Mouse (Mus musculus): Measurements from ENCODE around the gene Cyb5r3.

Cyb5r3 gene

DNA sequence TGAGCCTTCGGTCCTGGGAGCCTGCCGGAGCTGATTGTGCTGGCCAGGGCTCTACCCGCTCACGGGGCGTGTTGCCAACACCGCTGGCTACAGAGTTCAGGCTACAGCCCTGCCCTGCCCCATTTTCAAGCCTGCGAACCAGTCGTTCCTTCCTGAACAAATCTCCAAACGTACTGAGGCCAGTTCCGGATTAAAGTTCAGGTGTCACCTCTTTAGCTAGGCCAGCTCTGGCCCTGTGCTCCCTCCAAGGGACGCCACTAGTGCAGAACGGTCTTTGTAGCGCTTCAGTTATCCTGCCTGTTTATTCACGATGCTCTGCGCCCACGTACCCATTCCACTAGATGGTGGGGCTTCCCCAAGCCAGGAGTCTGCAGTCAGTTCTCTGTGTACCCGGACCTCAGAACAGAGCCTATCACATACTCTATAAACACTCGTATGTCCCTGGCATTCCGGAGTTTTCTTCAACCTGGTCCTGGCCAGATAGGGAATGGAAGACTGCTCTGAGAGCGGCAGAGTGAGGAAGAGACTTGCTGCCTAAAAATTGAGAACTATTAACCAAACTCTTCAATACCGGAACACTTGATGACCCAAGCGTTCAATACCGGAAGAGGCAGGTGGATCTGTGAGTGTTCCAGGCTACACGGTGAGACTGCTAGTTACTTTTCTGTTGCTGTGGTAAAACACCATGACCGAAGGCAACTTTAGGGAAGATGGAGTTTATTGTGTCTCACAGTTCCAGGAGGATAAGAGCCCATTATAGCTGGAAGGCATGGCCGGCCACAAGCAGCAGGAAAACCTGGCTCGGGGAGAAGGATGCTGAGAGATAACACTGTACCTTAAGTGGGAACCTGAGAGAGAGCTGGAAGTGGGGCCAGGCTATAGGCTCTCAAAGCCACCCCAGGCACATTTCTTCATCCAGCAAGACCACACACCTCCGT, at the start of gene Cyb5r3:
TSS of gene Cyb5r3 (minus strand) at position 101 of the 938 bp plus-strand sequence.
- no peak for DNase-seq

DNA sequence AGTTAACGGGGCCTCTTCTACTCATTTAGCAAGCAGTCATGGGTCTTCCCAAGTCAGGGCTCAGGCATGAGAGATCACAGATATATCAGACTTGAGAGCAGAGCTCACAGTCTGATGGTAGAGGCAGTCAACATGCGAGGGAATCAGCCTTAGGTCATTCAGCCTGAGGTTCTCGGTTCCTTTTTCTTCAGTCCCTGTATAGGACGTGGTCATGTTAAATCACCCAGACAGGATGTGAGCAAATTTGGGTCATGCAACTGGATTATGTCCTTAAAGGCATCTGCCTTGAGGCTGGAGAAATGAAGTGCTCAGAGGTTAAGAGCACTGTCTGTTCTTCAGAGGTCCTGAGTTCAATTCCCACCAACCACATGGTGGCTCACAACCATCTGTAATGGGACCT, 49.3 kb upstream of the Cyb5r3 start:
- no peak for DNase-seq

DNA sequence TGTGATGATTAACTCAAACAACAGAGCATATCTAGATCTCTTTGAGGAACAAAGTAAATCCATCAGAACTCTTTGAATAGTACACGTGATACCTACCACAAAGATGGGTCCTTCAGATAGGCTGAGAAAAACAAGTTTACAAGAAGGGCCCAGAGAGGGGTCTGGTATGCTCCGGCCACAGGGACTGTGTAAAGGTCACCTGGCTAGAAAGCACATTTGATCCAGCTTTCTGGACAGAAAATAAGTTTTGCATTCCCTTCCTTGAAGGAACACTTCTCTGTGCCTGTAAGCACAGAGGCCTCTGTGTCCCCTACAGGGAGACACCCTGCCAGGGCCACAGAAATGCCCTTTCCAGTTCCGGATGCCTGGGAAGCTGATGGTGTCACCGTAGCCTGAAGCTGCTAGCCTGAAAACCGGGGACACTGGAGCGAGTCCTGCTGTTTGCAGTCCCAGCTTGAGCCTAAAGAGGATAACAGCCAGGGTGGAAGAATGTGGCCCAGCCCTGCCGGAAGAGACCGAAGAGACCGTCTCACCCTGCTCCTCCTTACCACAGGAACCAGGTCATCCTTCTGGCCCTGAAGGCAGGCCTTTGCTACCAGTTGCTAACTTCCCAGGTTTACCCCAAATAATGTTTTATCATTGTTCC, 48.1 kb upstream of the Cyb5r3 start:
- DNase-seq, result no peak

DNA sequence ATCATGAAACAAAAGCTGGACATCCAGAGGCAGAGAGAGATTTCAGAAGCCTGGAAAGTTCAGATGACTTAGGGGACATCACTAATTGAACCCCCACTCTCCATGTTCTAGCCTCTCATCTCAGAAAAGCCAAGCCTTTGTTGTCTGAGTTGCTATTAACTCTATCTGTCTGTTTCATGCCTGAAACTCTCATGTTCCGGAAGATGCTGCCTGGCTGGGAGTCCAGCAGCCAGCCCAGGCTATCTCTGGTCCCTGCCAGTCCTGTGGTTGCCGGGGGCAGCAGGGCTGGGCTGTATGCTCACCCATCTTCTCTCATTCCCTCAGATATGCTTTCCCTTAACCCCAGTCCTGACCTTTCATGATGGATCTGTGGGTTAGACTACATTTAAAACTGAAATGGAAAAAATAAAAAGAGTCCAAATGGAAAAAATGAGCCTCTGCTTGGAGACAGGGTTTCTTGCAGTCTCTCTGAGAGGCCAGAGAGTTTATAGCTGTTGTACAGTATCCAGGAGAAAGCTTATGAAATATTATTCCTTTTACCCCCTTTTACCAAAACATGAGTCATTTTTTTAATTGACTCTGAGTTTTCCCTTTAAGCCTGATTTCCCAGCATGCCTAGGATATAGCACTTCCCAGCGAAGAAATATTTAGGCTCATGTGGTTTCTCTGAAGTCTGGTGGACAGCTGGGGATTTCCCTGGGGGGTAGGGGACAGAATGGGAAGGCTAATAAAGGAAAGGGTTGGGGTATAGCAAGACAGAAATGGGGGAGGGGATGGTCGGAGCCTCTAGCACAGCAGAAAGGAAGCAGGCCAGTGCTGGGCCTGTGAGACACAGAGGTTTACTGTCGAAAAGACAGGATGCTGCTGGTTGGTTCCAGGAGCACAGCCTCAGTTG, 43.2 kb upstream of the Cyb5r3 start:
- DNase-seq, result no peak

DNA sequence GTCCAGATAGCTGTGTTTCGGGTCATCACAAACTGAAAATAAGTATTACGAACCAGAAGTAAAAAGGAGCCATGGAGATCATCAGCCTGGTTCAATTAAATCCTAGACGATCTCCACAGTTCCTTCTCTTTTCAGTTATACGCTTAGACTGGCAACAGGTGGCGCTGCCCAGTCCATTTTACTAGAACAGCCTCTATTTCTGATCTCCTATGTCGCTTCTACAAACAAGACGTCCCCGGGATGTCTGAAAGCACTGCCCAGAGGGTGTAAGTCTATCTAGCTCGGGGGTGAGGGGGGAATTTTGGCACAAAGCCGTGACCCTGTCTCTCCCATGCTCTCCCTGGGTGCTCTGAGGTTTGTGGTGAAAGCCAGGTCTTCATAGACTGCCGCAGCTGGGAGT, 37.8 kb upstream of the Cyb5r3 start:
- DNase-seq, result peak; percentile 76

DNA sequence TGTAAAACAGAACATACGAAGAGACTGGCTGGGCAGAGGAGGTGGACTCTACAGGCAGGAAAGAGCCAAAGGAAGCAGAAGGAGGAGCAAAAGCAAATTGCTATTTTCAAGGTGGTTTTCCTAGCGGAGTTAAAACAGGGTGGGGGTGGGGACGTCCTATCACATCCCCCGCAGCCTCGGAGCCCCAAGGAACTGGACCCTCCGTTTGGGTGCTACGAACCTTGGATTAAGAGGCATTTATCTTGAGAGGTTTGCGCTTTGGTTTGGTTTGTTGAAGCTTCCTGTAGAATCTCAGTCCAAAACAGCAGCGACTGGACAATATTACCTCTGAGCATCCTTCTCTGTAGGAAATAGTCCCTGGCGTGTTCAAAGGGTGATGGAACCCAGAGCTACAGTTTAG, 37.3 kb upstream of the Cyb5r3 start:
- DNase-seq, result no peak

DNA sequence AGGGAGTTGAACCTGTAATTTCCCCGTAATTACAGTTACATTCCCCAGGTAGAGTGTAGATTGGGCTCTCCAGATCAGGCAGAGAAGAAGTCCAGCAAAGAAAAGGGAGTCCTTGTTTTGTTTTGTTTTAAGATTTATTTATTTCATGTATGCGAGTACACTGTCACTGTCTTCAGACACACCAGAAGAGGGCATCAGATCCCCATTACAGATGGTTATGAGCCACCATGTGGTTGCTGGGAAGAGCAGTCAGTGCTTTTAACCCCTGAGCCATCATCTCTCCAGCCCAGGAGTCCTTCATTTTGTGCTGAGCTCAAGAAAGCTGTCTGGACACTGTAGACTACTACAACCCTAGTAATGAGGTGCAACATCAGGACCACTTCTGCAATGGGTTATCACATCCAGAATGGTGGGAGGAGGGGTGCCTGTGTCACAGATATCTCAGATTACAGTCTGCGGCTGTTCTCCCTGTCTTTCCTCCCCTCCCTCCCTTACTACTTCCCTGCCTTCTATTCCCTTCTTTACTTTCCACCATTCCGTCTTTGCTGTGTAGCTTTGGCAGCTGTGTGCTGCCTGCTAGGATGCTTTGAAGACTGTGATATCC, 36.8 kb upstream of the Cyb5r3 start:
- DNase-seq, result no peak

DNA sequence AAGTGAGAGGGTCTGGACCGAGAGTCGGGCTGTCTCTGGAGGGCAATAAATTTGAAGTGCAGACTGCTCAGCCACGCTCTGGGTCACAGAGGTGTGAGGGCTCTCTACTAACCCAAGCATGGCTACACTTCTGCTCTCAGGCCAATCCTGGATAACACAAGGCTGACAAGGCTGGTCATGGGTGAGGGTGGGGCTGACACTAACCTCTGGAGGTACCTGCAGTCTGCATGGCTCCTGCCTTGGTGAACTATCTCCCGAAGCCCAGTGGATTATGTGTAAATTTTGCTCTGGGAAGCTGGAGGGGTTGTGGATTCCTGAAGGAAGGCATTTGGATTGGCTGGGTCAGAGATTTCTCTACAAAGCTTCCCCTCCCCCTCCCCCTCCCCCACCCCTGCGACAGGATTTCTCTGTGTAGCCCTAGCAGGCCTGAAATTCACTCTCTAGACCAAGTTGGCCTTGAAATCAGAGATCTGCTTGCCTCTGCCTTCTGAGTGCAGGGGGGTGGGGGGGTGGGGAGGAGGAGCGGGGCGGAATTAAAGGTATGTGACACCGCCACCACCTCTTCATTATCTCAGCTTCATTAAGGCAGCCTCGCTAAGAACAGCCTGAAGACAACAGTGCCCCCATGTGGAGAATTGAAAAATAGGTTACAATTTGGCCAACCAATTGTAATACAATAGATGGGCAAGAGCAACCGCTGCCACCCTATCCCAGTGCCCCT, 32.5 kb upstream of the Cyb5r3 start:
- peak; percentile 87 for DNase-seq

DNA sequence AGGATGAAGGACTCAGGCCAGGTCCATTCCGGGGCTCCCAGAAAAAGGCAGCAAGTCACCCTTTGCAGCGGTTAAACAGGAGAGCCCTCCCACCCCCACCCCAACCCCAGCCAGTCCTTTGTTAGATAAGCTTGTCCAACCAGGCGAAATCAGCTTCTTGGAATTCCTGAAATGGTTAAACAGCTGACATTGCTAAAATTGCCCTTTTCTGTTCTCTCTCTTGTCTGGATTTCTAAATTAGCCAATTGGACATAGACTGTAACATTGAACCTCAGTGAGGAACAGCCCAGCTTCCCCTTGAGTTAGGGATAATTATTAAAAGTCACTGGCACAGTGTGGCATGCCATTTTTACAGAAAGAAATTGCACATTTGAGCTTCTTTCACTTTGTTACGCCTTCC, 30.0 kb upstream of the Cyb5r3 start:
- DNase-seq, result peak; percentile 79

DNA sequence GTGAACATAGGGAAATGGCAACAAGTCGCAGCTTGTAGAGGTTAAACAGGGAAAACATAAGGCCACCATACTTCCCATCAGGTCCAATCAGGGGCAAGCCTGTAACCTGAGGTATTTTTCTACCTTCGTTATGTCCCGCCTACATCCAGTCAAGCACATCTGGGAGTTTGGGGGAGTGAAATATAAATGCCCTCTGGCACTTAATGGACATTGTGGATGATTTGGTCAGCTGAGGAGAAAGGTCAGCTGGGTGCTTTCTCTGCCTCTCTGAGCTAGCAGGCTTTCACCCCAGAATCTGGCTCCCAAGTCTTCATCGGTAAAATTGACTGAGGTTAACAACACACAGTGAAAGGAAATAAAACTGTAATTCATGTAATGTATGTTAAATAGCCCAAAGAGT, 21.0 kb upstream of the Cyb5r3 start:
- DNase-seq, result peak; percentile 52

DNA sequence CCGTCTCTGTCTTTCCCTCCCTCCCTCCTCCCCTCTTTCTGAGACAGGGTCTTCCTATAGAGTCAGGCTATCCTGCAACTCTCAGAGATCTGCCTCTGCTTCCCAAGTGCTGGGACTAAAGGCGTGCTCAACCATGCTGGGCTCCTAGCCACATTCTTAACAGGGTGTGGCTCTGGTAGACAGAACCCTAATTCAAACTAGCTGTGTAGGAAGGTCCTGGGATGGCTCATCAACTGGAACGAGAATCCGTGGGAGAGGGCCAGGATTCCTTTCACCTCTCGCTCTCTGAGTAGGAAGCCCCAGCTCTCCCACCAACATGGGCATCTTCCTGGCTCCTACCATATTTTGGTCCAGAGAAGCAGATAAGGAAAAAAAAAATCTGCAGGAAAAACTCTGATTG, 10.0 kb upstream of the Cyb5r3 start:
- DNase-seq, result no peak

DNA sequence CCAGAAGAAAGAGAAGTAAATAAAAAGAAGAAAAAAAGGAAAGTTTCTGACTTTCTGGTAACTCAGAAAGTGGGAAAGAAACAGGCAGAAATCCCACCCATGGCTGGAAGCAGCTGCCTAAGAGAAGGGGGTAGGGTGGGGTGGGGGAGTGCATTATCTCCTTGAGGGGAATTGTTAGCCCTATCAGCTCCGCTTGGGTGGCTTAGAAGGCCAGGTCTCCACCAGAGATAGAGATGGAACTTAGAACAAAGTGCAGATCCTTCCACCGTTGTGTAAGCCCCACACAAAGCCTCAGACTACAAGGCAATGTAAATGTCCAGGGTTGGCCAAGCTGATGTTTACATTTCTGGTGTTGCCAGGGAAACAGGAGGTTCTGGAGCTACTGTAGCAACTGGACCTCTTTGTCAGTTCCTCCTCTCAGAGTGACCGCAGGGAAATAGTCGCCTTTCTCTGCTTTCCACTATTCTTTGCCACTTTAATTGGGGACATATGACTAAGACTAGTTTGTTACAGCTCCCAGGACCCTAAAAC, 9.5 kb upstream of the Cyb5r3 start:
- no peak for DNase-seq

DNA sequence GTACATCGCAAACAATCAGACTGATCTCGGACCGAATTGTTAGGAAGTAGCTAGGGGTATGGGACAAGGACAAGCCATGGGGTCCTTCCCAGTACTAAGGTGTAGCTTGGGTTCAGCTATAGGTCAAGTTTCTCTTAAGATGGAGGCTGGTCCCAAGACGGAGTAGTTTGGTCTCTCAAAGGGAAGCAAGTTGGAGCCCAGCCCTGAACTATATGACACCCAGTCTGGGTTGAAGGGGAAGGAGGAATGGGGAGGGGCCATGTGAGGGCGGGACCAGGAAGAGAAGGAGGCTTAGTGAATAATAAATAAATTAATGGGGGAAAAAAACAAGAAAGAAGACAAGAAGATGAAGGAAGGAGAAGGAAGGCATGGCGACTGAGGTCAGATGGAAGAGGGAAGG, 7.6 kb upstream of the Cyb5r3 start:
- DNase-seq, result no peak

DNA sequence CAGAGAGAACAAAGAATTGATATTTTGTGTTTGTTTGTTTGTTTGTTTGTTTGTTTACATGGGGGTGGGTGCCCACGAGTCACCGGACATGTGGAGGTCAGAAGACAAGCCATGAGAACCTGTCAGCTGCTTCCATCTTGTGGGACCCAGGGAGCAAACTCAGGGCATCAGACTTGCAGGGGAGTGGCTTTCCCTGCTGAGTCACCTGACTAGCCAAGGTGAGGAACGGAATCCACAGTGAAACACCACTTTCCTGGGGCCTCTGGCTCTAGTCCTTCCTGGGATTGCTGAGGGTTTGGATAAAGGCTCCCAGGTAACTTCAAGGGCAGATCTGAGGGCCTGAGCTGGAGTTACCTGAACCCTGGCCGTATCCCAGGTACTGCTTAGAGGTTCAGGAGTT, 4.3 kb upstream of the Cyb5r3 start:
- DNase-seq, result no peak

DNA sequence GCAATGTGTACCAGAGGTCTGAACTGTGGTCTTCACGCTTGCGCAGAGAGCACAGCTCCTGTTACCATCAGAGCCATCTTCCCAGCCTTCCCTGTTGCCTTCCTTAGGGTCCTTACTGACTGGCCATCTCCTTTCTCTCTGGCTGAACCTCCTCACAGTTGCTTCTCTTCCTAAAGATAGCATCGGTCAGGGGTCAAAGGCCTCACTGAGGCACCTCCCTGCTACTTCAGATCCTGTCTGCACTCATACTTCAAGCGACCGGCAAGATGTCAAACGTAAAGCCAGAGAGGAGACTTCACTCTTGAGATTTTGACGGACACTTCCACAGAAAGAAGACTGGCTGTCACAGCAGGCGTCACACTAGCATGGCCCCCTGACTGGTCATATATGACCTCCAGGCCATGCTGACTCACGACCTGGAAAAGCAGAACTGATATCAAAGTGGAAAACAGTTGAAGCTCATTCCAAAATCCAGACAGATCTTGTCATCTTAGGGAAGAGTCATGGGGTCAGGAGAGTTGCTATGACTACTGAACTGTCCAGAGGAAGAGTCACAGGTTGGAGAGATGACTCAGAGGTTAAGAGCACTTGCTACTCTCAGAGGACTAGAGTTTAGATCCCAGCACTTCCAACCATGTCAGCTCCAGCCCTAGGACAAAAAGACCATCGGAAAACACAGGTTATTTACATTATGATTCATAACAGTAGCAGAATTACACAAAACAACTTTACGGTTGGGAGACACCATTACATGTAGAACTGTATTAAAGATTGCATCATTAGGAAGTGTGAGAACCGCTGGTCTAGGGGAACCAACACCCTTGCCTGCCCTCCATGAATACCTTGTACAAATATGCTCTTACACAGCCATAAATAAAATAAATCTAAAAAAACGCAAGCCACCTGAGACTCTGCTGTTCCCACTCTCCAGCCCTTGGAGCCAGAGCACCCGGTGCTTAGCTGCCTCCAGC, 1.8 kb upstream of the Cyb5r3 start:
- no peak for DNase-seq

DNA sequence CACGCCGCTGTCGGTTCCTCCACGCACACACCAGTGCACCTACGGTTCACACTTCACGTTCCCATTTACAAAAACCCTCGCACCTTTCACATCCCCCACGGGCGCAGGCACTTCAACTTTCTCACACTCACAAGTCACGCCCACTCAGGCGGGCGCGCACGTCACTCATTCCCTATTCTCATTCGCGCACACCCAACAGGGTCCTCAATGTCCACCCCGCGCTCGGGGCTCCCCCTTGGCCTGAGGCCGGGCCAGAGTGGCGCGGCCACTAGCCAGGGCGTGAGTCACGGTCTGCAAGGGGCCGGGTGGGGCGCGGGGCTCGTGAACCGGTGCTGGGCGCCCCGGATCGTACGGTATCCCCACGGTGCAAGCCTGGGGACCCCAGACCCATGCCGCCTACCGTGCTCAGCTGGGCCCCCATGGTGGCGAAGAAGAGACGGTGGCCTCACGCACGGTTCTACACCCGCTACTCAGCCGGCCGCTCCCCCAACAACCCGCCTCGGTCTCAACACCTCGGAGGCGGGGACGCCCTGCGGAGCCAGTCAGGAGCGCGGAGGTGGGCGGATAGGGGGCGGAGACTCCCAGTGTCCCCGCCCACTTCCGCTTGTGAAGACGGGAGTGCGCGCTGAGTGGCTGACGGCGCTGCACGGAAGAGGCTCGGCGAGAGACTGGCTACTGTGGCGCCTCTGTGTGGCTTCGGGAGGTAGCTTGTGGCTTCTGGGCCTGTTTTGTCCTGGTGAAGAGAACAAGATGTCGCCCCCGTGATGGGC, 495 bp downstream of the Cyb5r3 start:
- peak; percentile 98 for DNase-seq

DNA sequence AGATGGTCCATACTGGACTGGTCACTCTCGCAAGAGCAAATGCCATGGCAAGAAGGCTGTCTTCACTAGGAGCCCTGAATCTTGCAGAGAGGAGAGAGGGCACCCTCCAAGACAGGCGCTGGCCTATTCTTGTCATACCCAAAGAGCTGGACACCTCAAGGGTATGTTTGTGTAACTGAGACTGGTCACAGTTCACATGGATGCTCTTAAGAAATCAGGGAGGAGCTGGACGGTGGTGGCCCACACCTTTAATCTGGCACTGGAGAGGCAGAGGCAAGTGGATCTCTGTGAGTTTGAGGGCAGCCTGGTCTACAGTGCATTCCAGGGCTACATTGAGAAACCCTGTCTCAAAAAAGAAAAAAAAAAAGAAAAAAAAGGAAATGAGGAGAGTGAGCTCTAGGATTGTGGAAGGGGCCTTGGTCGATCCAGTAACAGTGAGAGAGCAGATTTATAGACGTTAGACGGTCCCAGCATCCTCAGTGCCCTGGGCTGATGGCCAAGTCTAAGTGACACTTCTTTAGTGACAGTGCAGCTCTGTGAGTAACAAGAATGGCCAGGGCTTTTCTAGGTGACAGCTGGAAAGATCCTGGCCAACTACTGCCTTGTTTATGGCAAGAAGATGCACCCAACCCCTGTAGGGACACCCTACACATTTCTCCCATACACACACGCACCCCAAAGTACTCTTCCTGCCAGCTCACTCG, 1.3 kb downstream of the Cyb5r3 start:
- DNase-seq, result no peak

DNA sequence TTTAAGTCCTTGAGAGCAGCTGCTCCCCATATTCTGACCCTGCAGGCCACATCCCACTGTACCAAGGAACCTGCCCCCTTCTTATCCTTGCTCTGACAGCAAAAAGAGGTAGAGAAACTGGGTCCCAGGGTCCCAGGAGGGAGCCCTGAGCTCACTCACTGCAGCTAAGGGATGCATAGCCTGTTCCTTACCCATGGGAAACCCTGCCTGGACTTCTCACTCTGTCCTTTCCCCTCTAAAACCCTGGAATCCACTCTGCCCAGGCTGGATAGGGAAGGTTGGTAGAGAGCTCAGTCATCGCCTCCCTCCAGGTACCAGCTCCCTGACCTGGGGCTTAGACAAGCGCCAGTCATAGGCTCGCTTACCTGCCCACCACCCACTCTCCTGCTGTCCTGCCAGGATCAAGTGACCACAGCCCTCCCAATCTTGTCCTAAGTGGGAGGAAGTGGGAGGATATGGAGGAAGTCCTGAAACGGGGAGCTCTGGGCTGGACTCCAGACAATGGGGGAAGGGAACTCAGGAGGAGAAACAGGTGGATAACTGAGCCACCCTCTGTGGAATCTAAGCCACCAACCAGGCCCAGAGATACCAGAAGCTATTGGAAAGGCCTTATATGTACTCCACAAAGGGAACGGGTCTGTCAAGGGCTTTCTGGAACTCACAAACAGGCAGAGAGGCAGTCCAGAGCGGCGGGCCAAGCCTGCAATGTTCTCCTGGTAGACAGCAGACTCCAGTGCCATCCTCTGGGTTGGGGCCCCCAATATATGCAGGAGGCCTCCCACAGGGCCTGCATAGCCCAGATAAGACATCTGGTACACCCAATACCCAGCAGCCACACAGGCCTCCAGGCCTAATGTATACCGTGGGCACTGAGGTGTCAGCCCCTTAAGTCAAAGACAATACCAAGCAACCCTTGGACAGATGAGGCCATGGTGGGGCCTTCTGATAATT, 2.3 kb downstream of the Cyb5r3 start:
- no peak for DNase-seq
